Mouse (Mus musculus): Measurements from ENCODE around the gene Tff2. TPM values are rescaled to one million over a fixed set of nuclear protein-coding genes. Genes with fewer than 3 reads are reported as not detected.

The Tff2 gene
- total RNA-seq, 2 experiments from 2014 or later = 0.88 TPM; not detected in 1

GRCm38 (mm10) chr17:31094781-31095180 is 49.3 kb downstream of the Tff2 start:
- intact Hi-C loops (cut with DNase I) = no loop called here

More at GRCm38 (mm10) chr17:31094781-31095180, 49.3 kb downstream of the Tff2 start:
- no peak for DNase-seq

Other genes starting within 250 kb of the Tff2 start
- gene Glp1r, start 242.5 kb downstream of the Tff2 start, total RNA-seq (2021) = under 1 TPM; 0.41 to 0.62 TPM
- not detected for gene Umodl1, start 189.6 kb downstream of the Tff2 start, total RNA-seq (2021)
- gene Abcg1, start 86.6 kb downstream of the Tff2 start, total RNA-seq (2021) = 10 to 100 TPM; 11.0 to 13.5 TPM
- not detected for gene Tff3, start 14.6 kb downstream of the Tff2 start, total RNA-seq (2021)
- gene Tff1, start 21.0 kb upstream of the Tff2 start, total RNA-seq (2021) = not detected
- gene Tmprss3, start 54.7 kb upstream of the Tff2 start, total RNA-seq (2021) = not detected
- under 1 TPM; 0.22 to 0.85 TPM for gene Ubash3a, start 63.6 kb upstream of the Tff2 start, total RNA-seq (2021)
- gene Rsph1, start 133.1 kb upstream of the Tff2 start, total RNA-seq (2021) = 1 to 10 TPM; 1.5 to 1.6 TPM
- 10 to 100 TPM; 11.7 to 12.3 TPM for gene Slc37a1, start 142.5 kb upstream of the Tff2 start, total RNA-seq (2021)
- gene Pde9a, start 241.9 kb upstream of the Tff2 start, total RNA-seq (2021) = 10 to 100 TPM in 1 of 2 experiments, 1 to 10 TPM in 1; 7.2 to 11.9 TPM